Mouse (Mus musculus) heart, embryonic 15.5 days (tissue): ENCODE measurements around the gene Sprr2f. TPM values are rescaled to one million over a fixed set of nuclear protein-coding genes. Genes with fewer than 3 reads are reported as not detected.

ENCODE experiments used
- ATAC-seq: fragments of 200-750 bp; cut with Nextera tagmentation; replicated peaks from 2 replicates; pipeline ENCODE4 v1.8.0; 2017; ENCODE audit warnings: low read depth, moderate TSS enrichment; ENCODE audit not compliant: insufficient number of reproducible peaks, insufficient read depth, low FRiP score
- H3K27ac ChIP-seq: fragments of 300-500 bp; sonication (generic); 2 replicates; pipeline ENCODE4 v1.5.1; 2015; ENCODE audit warnings: mild to moderate bottlenecking, inconsistent platforms
- H3K27me3 ChIP-seq: fragments of 300-500 bp; sonication (generic); 2 replicates; pipeline ENCODE4 v1.6.1; 2015; ENCODE audit warnings: inconsistent platforms
- H3K36me3 ChIP-seq: fragments of 300-500 bp; sonication (generic); 2 replicates; pipeline ENCODE4 v1.6.1; 2015; ENCODE audit warnings: mild to moderate bottlenecking, inconsistent platforms
- H3K4me1 ChIP-seq: fragments of 300-500 bp; sonication (generic); replicated peaks from 2 replicates; pipeline ENCODE4 v1.6.1; 2015; ENCODE audit warnings: inconsistent platforms
- H3K4me2 ChIP-seq: fragments of 300-500 bp; sonication (generic); 2 replicates; pipeline ENCODE4 v1.6.1; 2015; ENCODE audit warnings: inconsistent platforms, mild to moderate bottlenecking, moderate library complexity
- H3K4me3 ChIP-seq: fragments of 300-500 bp; sonication (generic); 2 replicates; pipeline ENCODE4 v1.5.1; 2015; ENCODE audit warnings: mild to moderate bottlenecking, inconsistent platforms
- H3K9ac ChIP-seq: fragments of 300-500 bp; sonication (generic); 2 replicates; pipeline ENCODE4 v1.6.1; 2015; ENCODE audit warnings: mild to moderate bottlenecking, inconsistent platforms
- H3K9me3 ChIP-seq: fragments of 300-500 bp; sonication (generic); replicated peaks from 2 replicates; pipeline ENCODE4 v1.6.1; 2016; ENCODE audit warnings: inconsistent platforms
- WGBS: fragments of 180-500 bp; shearing (Covaris S2); methylation state at CpG from one replicate; pipeline ENCODE4 v1.1.7; 2015; ENCODE audit warnings: mixed read lengths; 5-methylcytosine and 5-hydroxymethylcytosine counted together
- polyA plus RNA-seq: library from polyadenylated mRNA; unstranded; fragments of >200 nt; fragmentation: Nextera tagmentation; extraction: Ambion mirVana; gene quantifications from 2 replicates; pipeline ENCODE4 v1.2.1, GENCODE M21; 2015

The Sprr2f gene
- polyA plus RNA-seq: not detected in 2 replicates

DNA sequence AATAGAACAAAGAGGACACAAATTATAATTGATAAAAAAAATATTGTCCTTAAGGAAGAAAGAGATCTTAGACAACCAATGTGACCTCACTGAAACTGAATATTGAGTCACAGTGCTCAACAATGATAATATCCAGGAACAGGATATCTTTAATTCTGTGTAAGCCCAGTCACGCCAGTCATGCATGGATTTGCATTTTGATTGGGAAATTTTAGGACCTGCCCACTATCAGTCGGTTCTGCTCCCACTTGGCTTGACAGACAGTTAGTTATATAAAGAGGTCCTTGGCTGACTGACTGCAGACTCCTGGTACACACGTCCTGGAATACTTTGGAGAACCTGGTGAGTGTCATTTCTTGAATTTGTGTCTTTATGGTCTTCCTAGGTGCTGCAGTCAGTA lies at the start of gene Sprr2f:
Gene Sprr2f, plus strand, starts transcription at position 301 of the 400 bp plus-strand sequence.
- no peak within 1 kb of the TSS for H3K9ac ChIP-seq
- WGBS: 60% methylated on average over 3 of the region's 3 CpGs
- H3K4me3 ChIP-seq: no peak within 1 kb of the TSS
- no peaks in the 10 kb centered on the region for H3K36me3 ChIP-seq
- H3K27ac ChIP-seq: no peak within 1 kb of the TSS
- H3K4me2 ChIP-seq: no peak within 1 kb of the TSS
- no peaks in the 10 kb centered on the region for H3K4me1 ChIP-seq
- H3K9me3 ChIP-seq: no peaks in the 10 kb centered on the region
- ATAC-seq: no peak
- no peaks in the 10 kb centered on the region for H3K27me3 ChIP-seq

DNA sequence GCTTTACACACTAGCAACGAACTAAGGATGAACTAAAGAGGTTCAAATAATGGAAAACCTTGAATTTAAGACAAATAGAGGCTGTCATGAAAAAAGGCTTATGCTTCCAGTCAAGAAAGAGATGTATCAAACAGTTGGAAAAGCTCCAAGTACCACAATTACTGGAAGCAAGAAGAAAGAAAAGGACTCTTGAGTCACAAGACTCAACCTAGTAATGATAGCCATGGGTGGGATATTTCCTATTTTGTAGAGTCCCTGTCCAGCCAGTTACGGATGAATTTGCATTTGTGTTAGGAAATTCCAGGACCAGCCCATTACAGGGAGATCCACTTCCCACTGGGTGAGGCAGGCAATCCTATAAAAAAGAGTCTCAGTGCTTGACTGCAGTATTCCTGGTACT lies 48.7 kb upstream of the Sprr2f start, which contains the start of gene Sprr2b:
Gene Sprr2b, plus strand, starts transcription at position 301 of the 400 bp plus-strand sequence.
- no peak for ATAC-seq
- no peak within 1 kb of the TSS for H3K27ac ChIP-seq
- no peak within 1 kb of the TSS for H3K4me3 ChIP-seq
- 70% methylated on average over 2 of the region's 2 CpGs for WGBS
- H3K27me3 ChIP-seq: no peaks in the 10 kb centered on the region
- no peaks in the 10 kb centered on the region for H3K36me3 ChIP-seq
- H3K4me1 ChIP-seq: no peaks in the 10 kb centered on the region
- no peak within 1 kb of the TSS for H3K4me2 ChIP-seq
- no peaks in the 10 kb centered on the region for H3K9me3 ChIP-seq
- no peak within 1 kb of the TSS for H3K9ac ChIP-seq

DNA sequence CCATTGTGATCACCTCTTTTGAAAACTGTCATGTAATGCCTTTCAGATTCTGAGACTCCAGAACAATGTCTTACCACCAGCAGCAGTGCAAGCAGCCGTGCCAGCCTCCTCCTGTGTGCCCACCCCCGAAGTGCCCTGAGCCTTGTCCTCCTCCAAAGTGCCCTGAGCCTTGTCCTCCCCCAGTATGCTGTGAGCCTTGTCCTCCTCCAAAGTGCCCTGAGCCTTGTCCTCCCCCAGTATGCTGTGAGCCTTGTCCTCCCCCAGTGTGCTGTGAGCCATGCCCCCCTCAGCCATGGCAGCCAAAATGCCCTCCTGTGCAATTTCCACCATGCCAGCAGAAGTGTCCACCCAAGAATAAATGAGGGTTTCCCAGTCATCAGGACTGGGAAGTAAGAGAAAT lies 47.6 kb upstream of the Sprr2f start:
- Histone ChIP-seq H3K9me3 (no peaks in the 10 kb centered on the region), H3K4me2 (no peak overlapping the region), H3K27me3 (no peaks in the 10 kb centered on the region), H3K27ac (no peak overlapping the region), H3K36me3 (no peaks in the 10 kb centered on the region), H3K4me1 (no peaks in the 10 kb centered on the region), H3K4me3 (no peak overlapping the region), H3K9ac (no peak overlapping the region)
- WGBS: 64% methylated on average over 2 of the region's 2 CpGs
- no peak for ATAC-seq

DNA sequence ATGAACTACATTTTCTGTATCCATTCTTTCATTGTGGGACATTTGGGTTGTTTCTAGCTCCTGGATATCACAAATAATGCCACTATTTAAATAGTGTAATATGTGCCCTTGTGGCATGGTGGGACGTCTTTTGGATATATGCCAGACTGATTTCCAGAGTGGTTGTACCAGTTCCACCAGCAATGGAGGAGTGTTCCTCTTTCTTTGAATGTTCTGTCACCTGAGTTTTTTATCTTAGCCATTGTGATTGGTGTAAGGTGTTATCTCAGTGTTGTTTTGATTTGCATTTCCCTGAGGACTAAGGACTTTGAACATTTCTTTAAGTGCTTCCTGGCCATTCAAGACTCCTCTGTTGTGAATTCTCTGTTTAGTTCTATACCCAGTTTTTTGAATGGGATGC lies 28.7 kb upstream of the Sprr2f start:
- H3K36me3 ChIP-seq: no peaks in the 10 kb centered on the region
- no peaks in the 10 kb centered on the region for H3K9me3 ChIP-seq
- H3K27me3 ChIP-seq: no peaks in the 10 kb centered on the region
- H3K27ac ChIP-seq: no peak overlapping the region
- ATAC-seq: no peak
- no peaks in the 10 kb centered on the region for H3K4me1 ChIP-seq
- no peak overlapping the region for H3K4me3 ChIP-seq
- no peak overlapping the region for H3K4me2 ChIP-seq
- 68% methylated on average over 1 of the region's 1 CpGs for WGBS
- no peak overlapping the region for H3K9ac ChIP-seq

GRCm38 (mm10) chr3:92338840-92339239 lies 26.1 kb upstream of the Sprr2f start, which contains the start of gene Sprr2d:
Gene Sprr2d (plus strand): TSS chr3:92339140.
- Histone ChIP-seq H3K27me3 (no peaks in the 10 kb centered on the region), H3K4me3 (no peak within 1 kb of the TSS), H3K27ac (no peak within 1 kb of the TSS), H3K36me3 (no peaks in the 10 kb centered on the region), H3K4me1 (no peaks in the 10 kb centered on the region), H3K9me3 (no peaks in the 10 kb centered on the region), H3K9ac (no peak within 1 kb of the TSS), H3K4me2 (no peak within 1 kb of the TSS)
- no peak for ATAC-seq
- 84% methylated on average over 5 of the region's 5 CpGs for WGBS

GRCm38 (mm10) chr3:92351843-92352242 lies 13.1 kb upstream of the Sprr2f start, which contains the start of gene Sprr2e:
Gene Sprr2e (plus strand): TSS chr3:92352143.
- H3K4me2 ChIP-seq: no peak within 1 kb of the TSS
- no peak for ATAC-seq
- H3K27me3 ChIP-seq: no peaks in the 10 kb centered on the region
- H3K9ac ChIP-seq: no peak within 1 kb of the TSS
- no peaks in the 10 kb centered on the region for H3K36me3 ChIP-seq
- no peak within 1 kb of the TSS for H3K4me3 ChIP-seq
- no peaks in the 10 kb centered on the region for H3K9me3 ChIP-seq
- no peaks in the 10 kb centered on the region for H3K4me1 ChIP-seq
- H3K27ac ChIP-seq: no peak within 1 kb of the TSS
- WGBS: 80% methylated on average over 2 of the region's 2 CpGs

DNA sequence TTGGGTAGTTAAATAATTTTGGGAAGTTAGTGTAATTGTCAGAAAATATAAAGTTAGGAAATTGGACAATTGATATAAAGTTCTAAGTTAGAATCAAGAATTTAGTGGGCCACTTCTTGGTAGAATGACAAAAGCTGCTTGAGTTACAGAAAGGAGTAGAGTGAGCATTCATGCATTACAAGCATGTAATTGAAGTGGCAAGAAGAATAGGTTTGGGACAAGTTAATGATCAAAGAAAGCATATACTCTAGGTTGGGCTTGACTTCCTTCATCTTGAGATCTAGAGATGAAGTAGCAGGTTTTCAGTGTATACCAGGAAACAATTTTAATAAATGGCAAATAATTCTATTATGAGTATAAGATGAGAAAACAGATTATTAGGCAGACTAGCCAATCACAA lies 3.4 kb upstream of the Sprr2f start:
- ATAC-seq: no peak
- Histone ChIP-seq H3K36me3 (no peaks in the 10 kb centered on the region), H3K4me2 (no peak overlapping the region)

GRCm38 (mm10) chr3:92373613-92374012 lies 8.6 kb downstream of the Sprr2f start:
- H3K4me1 ChIP-seq: no peaks in the 10 kb centered on the region
- 74% methylated on average over 2 of the region's 2 CpGs for WGBS
- ATAC-seq: no peak
- no peaks in the 10 kb centered on the region for H3K9me3 ChIP-seq
- no peak overlapping the region for H3K4me2 ChIP-seq
- no peaks in the 10 kb centered on the region for H3K36me3 ChIP-seq
- no peaks in the 10 kb centered on the region for H3K27me3 ChIP-seq
- no peak overlapping the region for H3K4me3 ChIP-seq
- H3K9ac ChIP-seq: no peak overlapping the region
- H3K27ac ChIP-seq: no peak overlapping the region

More for the DNA sequence above, 3.4 kb upstream of the Sprr2f start:
- Histone ChIP-seq H3K9me3 (no peaks in the 10 kb centered on the region), H3K4me3 (no peak overlapping the region), H3K9ac (no peak overlapping the region), H3K27ac (no peak overlapping the region), H3K4me1 (no peaks in the 10 kb centered on the region), H3K27me3 (no peaks in the 10 kb centered on the region)

- H3K27me3 ChIP-seq: no peaks in the 10 kb centered on the region
- no peaks in the 10 kb centered on the region for H3K9me3 ChIP-seq
- H3K4me2 ChIP-seq: no peak within 1 kb of the TSS
- no peak for ATAC-seq
- H3K27ac ChIP-seq: no peak within 1 kb of the TSS
- H3K36me3 ChIP-seq: no peaks in the 10 kb centered on the region
- WGBS: 80% methylated on average over 1 of the region's 1 CpGs
- H3K4me3 ChIP-seq: no peak within 1 kb of the TSS
- H3K9ac ChIP-seq: no peak within 1 kb of the TSS
- H3K4me1 ChIP-seq: no peaks in the 10 kb centered on the region
These were observed 20.4 kb downstream of the Sprr2f start, which contains the start of gene Sprr2h for GRCm38 (mm10) chr3:92385385-92385784. Gene Sprr2h (plus strand): TSS chr3:92385685.

GRCm38 (mm10) chr3:92394301-92394700 lies 29.3 kb downstream of the Sprr2f start:
- Histone ChIP-seq H3K36me3 (no peaks in the 10 kb centered on the region), H3K27ac (no peak overlapping the region), H3K4me1 (no peaks in the 10 kb centered on the region), H3K9me3 (no peaks in the 10 kb centered on the region), H3K9ac (no peak overlapping the region), H3K4me2 (no peak overlapping the region), H3K27me3 (no peaks in the 10 kb centered on the region), H3K4me3 (no peak overlapping the region)
- WGBS: 32% methylated on average over 1 of the region's 1 CpGs
- ATAC-seq: no peak

GRCm38 (mm10) chr3:92407691-92408090 lies 42.7 kb downstream of the Sprr2f start, which contains the start of gene Sprr2i:
Gene Sprr2i (plus strand): TSS chr3:92407991.
- Histone ChIP-seq H3K36me3 (no peaks in the 10 kb centered on the region), H3K27ac (no peak within 1 kb of the TSS), H3K4me2 (no peak within 1 kb of the TSS), H3K4me3 (no peak within 1 kb of the TSS), H3K9ac (no peak within 1 kb of the TSS), H3K27me3 (no peaks in the 10 kb centered on the region), H3K9me3 (no peaks in the 10 kb centered on the region), H3K4me1 (no peaks in the 10 kb centered on the region)
- no peak for ATAC-seq
- 81% methylated on average over 2 of the region's 2 CpGs for WGBS
